Mouse (Mus musculus) cerebellum, adult (tissue): ENCODE results near the gene Actn4.
"Not testable (repeated sequence)": the region's sequence is repeated elsewhere in the genome, so short reads cannot be mapped to it uniquely, and the experiment has no call there.

Experiments used
- ATAC-seq: cut with Nextera tagmentation; 2 replicates; pipeline ENCODE4 v1.9.2; 2017; ENCODE audit warnings: mild to moderate bottlenecking, moderate library complexity, mixed read lengths; ENCODE audit not compliant: insufficient number of reproducible peaks, low FRiP score, low TSS enrichment

Actn4 gene

GRCm38 (mm10) chr7:28893643-28894265 is 68.4 kb downstream of the Actn4 start:
- ATAC-seq: no peak

GRCm38 (mm10) chr7:28892601-28893000 is 69.5 kb downstream of the Actn4 start:
- ATAC-seq: no peak

GRCm38 (mm10) chr7:28888701-28889161 is 73.4 kb downstream of the Actn4 start:
- peak; percentile 24; the same call in 1 of the 2 replicates for ATAC-seq

- no peak for ATAC-seq
These were observed 75.7 kb downstream of the Actn4 start for GRCm38 (mm10) chr7:28886486-28886885.

GRCm38 (mm10) chr7:28883704-28884103 is 78.4 kb downstream of the Actn4 start:
- ATAC-seq: not testable (repeated sequence)

- no peak for ATAC-seq
These were observed 79.1 kb downstream of the Actn4 start for GRCm38 (mm10) chr7:28883039-28883438.

- ATAC-seq: no peak
These were observed 80.9 kb downstream of the Actn4 start, which contains the start of gene Capn12 for GRCm38 (mm10) chr7:28881199-28881598. Gene Capn12, plus strand, starts transcription at chr7:28881422.

GRCm38 (mm10) chr7:28880554-28880953 is 81.6 kb downstream of the Actn4 start:
- no peak for ATAC-seq

GRCm38 (mm10) chr7:28879606-28880005 is 82.5 kb downstream of the Actn4 start:
- no peak for ATAC-seq

GRCm38 (mm10) chr7:28877856-28878255 is 84.3 kb downstream of the Actn4 start:
- no peak for ATAC-seq

- no peak for ATAC-seq
These were observed 85.0 kb downstream of the Actn4 start for GRCm38 (mm10) chr7:28877155-28877554.

- ATAC-seq: no peak
These were observed 86.0 kb downstream of the Actn4 start for GRCm38 (mm10) chr7:28876099-28876498.

- ATAC-seq: no peak
These were observed 87.6 kb downstream of the Actn4 start for GRCm38 (mm10) chr7:28874565-28874964.

GRCm38 (mm10) chr7:28870901-28871664 is 91.1 kb downstream of the Actn4 start:
- no peak for ATAC-seq

- peak; percentile 56; the same call in 1 of the 2 replicates for ATAC-seq
These were observed 94.4 kb downstream of the Actn4 start for GRCm38 (mm10) chr7:28867508-28868340.

- ATAC-seq: peak; percentile 3; the same call in 1 of the 2 replicates
These were observed 95.2 kb downstream of the Actn4 start for GRCm38 (mm10) chr7:28866769-28867507.

GRCm38 (mm10) chr7:28865481-28866300 is 96.4 kb downstream of the Actn4 start:
- no peak for ATAC-seq

GRCm38 (mm10) chr7:28864288-28864750 is 97.8 kb downstream of the Actn4 start:
- no peak for ATAC-seq

GRCm38 (mm10) chr7:28863540-28863939 is 98.6 kb downstream of the Actn4 start, which contains the start of gene Lgals7:
Gene Lgals7, plus strand, starts transcription at chr7:28863853.
- ATAC-seq: no peak
